Comparison of ENCODE assay signal across 24 mouse cellular contexts in the genomic region with DNA sequence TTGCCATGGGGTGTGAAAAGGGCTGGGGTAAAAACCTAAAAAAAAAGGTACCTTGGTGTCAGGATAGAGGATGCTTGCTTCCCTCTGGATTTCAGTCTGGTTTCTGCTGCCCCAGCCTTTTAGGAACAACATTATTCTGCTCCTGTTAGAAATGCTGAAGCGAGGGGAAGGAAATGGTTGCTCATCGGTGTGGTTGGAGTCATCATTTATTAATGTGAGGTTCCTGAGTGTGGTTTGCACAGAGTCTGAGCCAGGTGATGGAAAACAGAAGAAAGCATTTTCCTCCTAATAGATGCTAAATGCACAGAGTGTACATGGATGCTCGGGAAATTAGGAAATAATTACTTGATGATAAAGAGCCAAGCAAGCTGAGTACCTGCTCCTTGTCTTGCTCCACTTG. TPM values are rescaled to one million over a fixed set of nuclear protein-coding genes. Genes with fewer than 3 reads are reported as not detected.
DNase-seq lines count a peak whose midpoint lies in the region; ATAC-seq and TF ChIP-seq lines count a peak whose summit lies in the region.
"Had no signal": no experiment of that assay in that cellular context is flagged by ENCODE, and none has a peak within 500 bp of the region (broad histone marks: within the 10 kb centered on the region; RNA-seq: fewer than 3 reads in every experiment).

No protein-coding gene starts in this region.

- in situ Hi-C loops in CH12.LX (cut with MboI; ENCODE audit: low pct_ligation_motif_present, low pct_unique_long_range_greater_than_20kb, low sequenced_read_pairs), result loop anchor here (5.0 kb wide), 1 partner anchor 66 kb away; no protein-coding TSS in a partner anchor

- ATAC-seq in hindbrain, postnatal 0 days, result no peak
- no peak for ATAC-seq in hindbrain, embryonic 13.5 days (ENCODE audit: low FRiP score)
- no peak for ATAC-seq in midbrain, embryonic 14.5 days (ENCODE audit: low FRiP score, low TSS enrichment)
- ATAC-seq: Patski had no signal

- peak; percentile 53 for TF ChIP-seq EP300 in CH12.LX (IDR thresholded peaks at IDR 0.05; ENCODE audit: low read length)

- no peak for TF ChIP-seq POLR2A in CH12.LX (IDR thresholded peaks at IDR 0.05; ENCODE audit: low read depth, low read length)

- H3K4me1 ChIP-seq in hindbrain, embryonic 10.5 days (replicated peaks), result peaks cover 26% of the 10 kb centered on the region
- peaks cover 5% of the 10 kb centered on the region for H3K4me1 ChIP-seq in hindbrain, postnatal 0 days (ENCODE audit: insufficient read depth, low read length)
- H3K4me1 ChIP-seq in CH12.LX (ENCODE audit: control insufficient read depth in 1 of 2, insufficient read depth in 2 of 2), result peaks cover 11 to 84% of the 10 kb centered on the region in 2 experiments
- peaks cover 65% of the 10 kb centered on the region for H3K4me1 ChIP-seq in hindbrain, embryonic 13.5 days (replicated peaks)
- H3K4me1 ChIP-seq in midbrain, embryonic 14.5 days (ENCODE audit: control insufficient read depth, insufficient read depth, low read length), result peaks cover 24% of the 10 kb centered on the region

- no peak overlapping the region for H3K27ac ChIP-seq in hindbrain, embryonic 10.5 days
- H3K27ac ChIP-seq in hindbrain, postnatal 0 days, result no peak overlapping the region
- peak overlapping the region; percentile 46; the same call in 1 of the 2 replicates for H3K27ac ChIP-seq in CH12.LX (ENCODE audit: insufficient read depth, low read depth)
- H3K27ac ChIP-seq in hindbrain, embryonic 13.5 days, result no peak overlapping the region
- no peak overlapping the region for H3K27ac ChIP-seq in midbrain, embryonic 14.5 days (replicated peaks; ENCODE audit: low read depth, low read length)
- H3K27ac ChIP-seq: limb, embryonic 12.5 days; liver, embryonic 13.5 days; lung, embryonic 15.5 days; stomach, embryonic 15.5 days had no signal

- no peak overlapping the region for H3K4me2 ChIP-seq in hindbrain, postnatal 0 days (ENCODE audit: low read depth, low read length)
- H3K4me2 ChIP-seq in CH12.LX (ENCODE audit: insufficient read depth, low read depth, poor library complexity, severe bottlenecking), result peak overlapping the region; percentile 30
- peak overlapping the region; percentile 68 for H3K4me2 ChIP-seq in hindbrain, embryonic 13.5 days
- H3K4me2 ChIP-seq in midbrain, embryonic 14.5 days (ENCODE audit: low read length), result peak overlapping the region; percentile 53
- H3K4me2 ChIP-seq: heart, embryonic 12.5 days; limb, embryonic 12.5 days; liver, embryonic 13.5 days; lung, embryonic 15.5 days; stomach, embryonic 15.5 days had no signal

- H3K4me3 ChIP-seq in hindbrain, embryonic 10.5 days, result peak overlapping the region; percentile 36; the same call in 1 of the 2 replicates
- H3K4me3 ChIP-seq in hindbrain, postnatal 0 days (ENCODE audit: low read length), result no peak overlapping the region
- H3K4me3 ChIP-seq in CH12.LX (replicated peaks in 1 of 3; ENCODE audit: low read depth in 2 of 3, low read length in 2 of 3, poor library complexity in 1 of 3), result peak overlapping the region in 1 of 3 experiments; percentile 8
- H3K4me3 ChIP-seq in hindbrain, embryonic 13.5 days, result 0 out of 2 replicates have a peak overlapping the region, but pooled peaks have one; percentile 2
- H3K4me3 ChIP-seq in midbrain, embryonic 14.5 days (replicated peaks; ENCODE audit: low read depth, low read length), result no peak overlapping the region
- H3K4me3 ChIP-seq: heart, embryonic 12.5 days; limb, embryonic 12.5 days; liver, embryonic 13.5 days; lung, embryonic 15.5 days; stomach, embryonic 15.5 days had no signal

- 85% methylated on average over 3 of the region's 3 CpGs for WGBS in hindbrain, embryonic 10.5 days
- 75% methylated on average over 3 of the region's 3 CpGs for WGBS in hindbrain, postnatal 0 days
- WGBS in hindbrain, embryonic 13.5 days, result 66% methylated on average over 3 of the region's 3 CpGs
- WGBS in midbrain, embryonic 14.5 days, result 72% methylated on average over 3 of the region's 3 CpGs

- intact Hi-C loops in heart, postnatal 10 days (cut with DNase I), result loop anchor here (10.0 kb wide), 1 partner anchor 721 kb away; no protein-coding TSS in a partner anchor

- no peaks in the 10 kb centered on the region for H3K27me3 ChIP-seq in hindbrain, embryonic 10.5 days (ENCODE audit: insufficient read depth, poor library complexity, severe bottlenecking)
- H3K27me3 ChIP-seq in hindbrain, postnatal 0 days (ENCODE audit: insufficient read depth, low read length), result no peaks in the 10 kb centered on the region
- H3K27me3 ChIP-seq in CH12.LX (replicated peaks), result no peaks in the 10 kb centered on the region
- no peaks in the 10 kb centered on the region for H3K27me3 ChIP-seq in hindbrain, embryonic 13.5 days
- H3K27me3 ChIP-seq in midbrain, embryonic 14.5 days (ENCODE audit: control insufficient read depth, insufficient read depth, low read length), result no peaks in the 10 kb centered on the region
- H3K27me3 ChIP-seq: heart, embryonic 12.5 days; limb, embryonic 12.5 days; liver, embryonic 13.5 days; lung, embryonic 15.5 days; Patski; stomach, embryonic 15.5 days had no signal

- no peak for TF ChIP-seq CTCF in hindbrain, postnatal 0 days (IDR thresholded peaks at IDR 0.05; ENCODE audit: low read depth)
- no peak for TF ChIP-seq CTCF in CH12.LX (conservative IDR thresholded peaks at IDR 0.05 in 1 of 2, IDR thresholded peaks at IDR 0.05 in 1 of 2; ENCODE audit: low read depth in 2 of 2, low read length in 2 of 2)

- no peak for TF ChIP-seq RAD21 in CH12.LX (IDR thresholded peaks at IDR 0.05; ENCODE audit: low read depth, low read length)

- no peaks in the 10 kb centered on the region for H3K9me3 ChIP-seq in hindbrain, embryonic 10.5 days
- no peaks in the 10 kb centered on the region for H3K9me3 ChIP-seq in hindbrain, postnatal 0 days (ENCODE audit: low read length)
- H3K9me3 ChIP-seq in CH12.LX (replicated peaks; ENCODE audit: low read length), result no peaks in the 10 kb centered on the region
- no peaks in the 10 kb centered on the region for H3K9me3 ChIP-seq in hindbrain, embryonic 13.5 days
- no peaks in the 10 kb centered on the region for H3K9me3 ChIP-seq in midbrain, embryonic 14.5 days (ENCODE audit: control insufficient read depth, low read length)
- H3K9me3 ChIP-seq: heart, embryonic 12.5 days; limb, embryonic 12.5 days; liver, embryonic 13.5 days; lung, embryonic 15.5 days; stomach, embryonic 15.5 days had no signal

- no peak overlapping the region for H3K9ac ChIP-seq in hindbrain, postnatal 0 days (replicated peaks; ENCODE audit: low read length)
- no peak overlapping the region for H3K9ac ChIP-seq in CH12.LX (ENCODE audit: insufficient read depth, low read depth)
- no peak overlapping the region for H3K9ac ChIP-seq in hindbrain, embryonic 13.5 days
- H3K9ac ChIP-seq in midbrain, embryonic 14.5 days (replicated peaks; ENCODE audit: low read length), result no peak overlapping the region
- H3K9ac ChIP-seq: heart, embryonic 12.5 days; limb, embryonic 12.5 days; liver, embryonic 13.5 days; lung, embryonic 15.5 days; stomach, embryonic 15.5 days had no signal

- dilution Hi-C loops in CH12.LX (cut with MboI; ENCODE audit: extremely low pct_ligation_motif_present, extremely low pct_unique_long_range_greater_than_20kb, low sequenced_read_pairs), result no loop called here

- peaks cover 72% of the 10 kb centered on the region for H3K36me3 ChIP-seq in hindbrain, embryonic 10.5 days
- no peaks in the 10 kb centered on the region for H3K36me3 ChIP-seq in hindbrain, postnatal 0 days (ENCODE audit: insufficient read depth, low read length)
- peaks cover 0 to 16% of the 10 kb centered on the region in 2 experiments for H3K36me3 ChIP-seq in CH12.LX (replicated peaks in 1 of 2; ENCODE audit: control insufficient read depth in 1 of 2, insufficient read depth in 1 of 2, low read length in 1 of 2)
- peaks cover 15% of the 10 kb centered on the region for H3K36me3 ChIP-seq in hindbrain, embryonic 13.5 days
- no peaks in the 10 kb centered on the region for H3K36me3 ChIP-seq in midbrain, embryonic 14.5 days (ENCODE audit: control insufficient read depth, insufficient read depth, low read length)
- H3K36me3 ChIP-seq: stomach, embryonic 15.5 days had no signal

- H3K79me2 ChIP-seq in CH12.LX (replicated peaks; ENCODE audit: control insufficient read depth, extremely low read depth, insufficient read depth, poor library complexity, severe bottlenecking), result peaks cover 3% of the 10 kb centered on the region

- no peak for DNase-seq in hindbrain, embryonic 10.5 days (ENCODE audit: low spot score)
- DNase-seq in hindbrain, postnatal 0 days (ENCODE audit: low spot score), result no peak
- no peak for DNase-seq in CH12.LX (ENCODE audit: extremely low read depth)
- no peak for DNase-seq in midbrain, embryonic 14.5 days
- DNase-seq in embryo, embryonic 9.5 days (ENCODE audit: extremely low spot score), result no peak
- DNase-seq in right cerebral cortex, postnatal 4 days, result no peak
- DNase-seq in heart, postnatal 10 days, result no peak
- DNase-seq: adrenal gland, postnatal 14 days; cerebellum, adult 2 months; cerebellum, postnatal 36 days; kidney, adult 9 months; kidney, postnatal 4 days; layer of hippocampus, adult 9-11 months; liver, embryonic 13.5 days; lung, postnatal 4 days; right cerebral cortex, postnatal 14 days; thymus, adult 18-20 months; thymus, postnatal 4 days had no signal

TF ChIP-seq in CH12.LX, 34 proteins besides CTCF, POLR2A, EP300 and RAD21:
- TF ChIP-seq USF2 (conservative IDR thresholded peaks at IDR 0.05; ENCODE audit: low read depth, low read length) (no peak), ETS1 (conservative IDR thresholded peaks at IDR 0.05; ENCODE audit: low read depth, low read length) (peak; percentile 76)

RNA-seq across cellular contexts. Expression of a gene that starts 5.3 kb away (rescaled TPM):
- polyA plus RNA-seq in hindbrain, embryonic 10.5 days (2016; fragmentation: Nextera tagmentation; extraction: Ambion mirVana), result 34.8 and 42.6 TPM in 2 replicates
- 9.6 and 11.4 TPM in 2 replicates for total RNA-seq in hindbrain, postnatal 0 days (2014; rRNA removed)
- 3.6 and 4.3 TPM in 2 replicates for polyA plus RNA-seq in hindbrain, postnatal 0 days (2015; fragmentation: Nextera tagmentation; extraction: Ambion mirVana)
- total RNA-seq in CH12.LX (2012; rRNA removed) (3.5 and 3.8 TPM in 2 replicates), CH12.LX (2014; rRNA removed) (5.4 and 6.3 TPM in 2 replicates)
- 16.5 and 18.9 TPM in 2 replicates for polyA plus RNA-seq in CH12.LX (2012; ENCODE audit: insufficient read length, low read depth)
- polyA plus RNA-seq in hindbrain, embryonic 13.5 days (2015; fragmentation: Nextera tagmentation; extraction: Ambion mirVana), result 19.6 and 21.5 TPM in 2 replicates
- 12.7 and 19.4 TPM in 2 replicates for polyA plus RNA-seq in midbrain, embryonic 14.5 days (2014; fragmentation: Nextera tagmentation; extraction: Ambion mirVana)
- 10 to 100 TPM; 18.0 to 18.7 TPM for total RNA-seq in heart, postnatal 10 days (2021)

Comparison
In these comparisons a context has a peak if more than half of its experiments do, and no peak if none do; other contexts are left out.
1. H3K4me3 ChIP-seq: peak in hindbrain, embryonic 10.5 days (single experiment) and hindbrain, embryonic 13.5 days (single experiment); none in hindbrain, postnatal 0 days (single experiment) and midbrain, embryonic 14.5 days (single experiment).